Mouse (Mus musculus) hindbrain, postnatal 0 days (tissue): ENCODE measurements around the gene Stxbp2. TPM values are rescaled to one million over a fixed set of nuclear protein-coding genes. Genes with fewer than 3 reads are reported as not detected.
A peak's percentile ranks its signal among the peaks of the same experiment; 100 is the strongest.

Experiments
- ATAC-seq: fragments of 200-750 bp; cut with Nextera tagmentation; 2 replicates; pipeline ENCODE4 v1.8.0; 2017; ENCODE audit warnings: mild to moderate bottlenecking, moderate TSS enrichment, moderate library complexity
- DNase-seq: peaks from one replicate; pipeline ENCODE4 v3.0.0-alpha.2; 2015; ENCODE audit warnings: low spot score
- H3K27ac ChIP-seq: fragments of 300-500 bp; sonication (generic); 2 replicates; pipeline ENCODE4 v1.5.1; 2014; ENCODE audit warnings: mild to moderate bottlenecking
- H3K27me3 ChIP-seq: fragments of 300-500 bp; sonication (generic); 2 replicates; pipeline ENCODE4 v1.6.1; 2014; ENCODE audit warnings: low read length, mixed read lengths; ENCODE audit not compliant: insufficient read depth
- H3K36me3 ChIP-seq: fragments of 300-500 bp; sonication (generic); 2 replicates; pipeline ENCODE4 v1.6.1; 2014; ENCODE audit warnings: low read length, mixed read lengths; ENCODE audit not compliant: insufficient read depth
- H3K4me1 ChIP-seq: fragments of 300-500 bp; sonication (generic); 2 replicates; pipeline ENCODE4 v1.6.1; 2014; ENCODE audit warnings: antibody characterized with exemption, low read length, mixed read lengths; ENCODE audit not compliant: insufficient read depth
- H3K4me2 ChIP-seq: fragments of 300-500 bp; sonication (generic); 2 replicates; pipeline ENCODE4 v1.6.1; 2014; ENCODE audit warnings: low read depth, mild to moderate bottlenecking, low read length, moderate library complexity, mixed read lengths
- H3K4me3 ChIP-seq: fragments of 300-500 bp; sonication (generic); 2 replicates; pipeline ENCODE4 v1.5.1; 2014; ENCODE audit warnings: low read length
- H3K9ac ChIP-seq: fragments of 300-500 bp; sonication (generic); replicated peaks from 2 replicates; pipeline ENCODE4 v1.6.1; 2014; ENCODE audit warnings: mild to moderate bottlenecking, low read length, moderate library complexity, mixed read lengths
- H3K9me3 ChIP-seq: fragments of 300-500 bp; sonication (generic); 2 replicates; pipeline ENCODE4 v1.6.1; 2016; ENCODE audit warnings: low read length, mixed read lengths
- CTCF ChIP-seq: IDR thresholded peaks from 2 replicates; pipeline ENCODE4 v1.5.1; 2016; ENCODE audit warnings: antibody characterized with exemption, control low read depth, low read depth
- WGBS: fragments of 180-500 bp; shearing (Covaris S2); extraction: QIAGEN DNeasy Blood & Tissue Kit; methylation state at CpG from one replicate; pipeline ENCODE4 v1.1.7; 2014; 5-methylcytosine and 5-hydroxymethylcytosine counted together
- polyA plus RNA-seq: library from polyadenylated mRNA; unstranded; fragments of >200 nt; fragmentation: Nextera tagmentation; extraction: Ambion mirVana; gene quantifications from 2 replicates; pipeline ENCODE4 v1.2.1, GENCODE M21; 2015
- total RNA-seq: library from RNA; depleted of rRNA; stranded (reverse); fragments of >200 nt; gene quantifications from 2 replicates; pipeline ENCODE4 v1.2.3, GENCODE M21; 2014

The Stxbp2 gene
- total and polyA plus RNA-seq, 2 experiments from 2014 or later, result 23.9 to 32.7 TPM

GRCm38 (mm10) chr8:3665507-3665906, 34.8 kb downstream of the Stxbp2 start, which contains the start of gene Mcemp1:
Gene Mcemp1 (plus strand): TSS chr8:3665754.
- no peak for TF ChIP-seq CTCF
- H3K4me3 ChIP-seq, result no peak within 1 kb of the TSS
- no peak within 1 kb of the TSS for H3K27ac ChIP-seq
- no peaks in the 10 kb centered on the region for H3K4me1 ChIP-seq
- no peak within 1 kb of the TSS for H3K4me2 ChIP-seq
- DNase-seq (no peak), ATAC-seq (no peak)
- H3K36me3 ChIP-seq, result no peaks in the 10 kb centered on the region
- 73% methylated on average over 6 of the region's 6 CpGs for WGBS
- no peaks in the 10 kb centered on the region for H3K27me3 ChIP-seq
- no peak within 1 kb of the TSS for H3K9ac ChIP-seq
- no peaks in the 10 kb centered on the region for H3K9me3 ChIP-seq

DNA sequence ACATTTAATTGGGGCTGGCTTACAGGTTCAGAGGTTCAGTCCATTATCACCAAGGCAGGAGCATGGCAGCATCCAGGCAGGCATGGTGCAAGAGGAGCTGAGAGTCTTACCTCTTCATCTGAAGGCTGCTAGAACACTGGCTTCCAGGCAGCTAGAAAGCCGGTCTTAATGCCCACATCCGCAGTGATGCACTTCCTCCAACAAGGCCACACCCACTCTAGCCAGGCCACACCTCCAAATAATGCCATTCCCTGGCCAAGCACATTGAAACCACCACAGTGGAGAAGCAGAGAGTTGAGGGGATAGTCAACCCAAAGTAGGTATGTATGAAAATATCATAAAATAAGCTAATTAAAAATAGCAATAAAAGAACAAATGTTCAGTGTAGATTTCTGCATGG, 39.6 kb downstream of the Stxbp2 start:
- TF ChIP-seq CTCF, result no peak
- ATAC-seq, result no peak
- Histone ChIP-seq H3K4me1 (peaks cover 5% of the 10 kb centered on the region), H3K4me3 (no peak overlapping the region), H3K27me3 (no peaks in the 10 kb centered on the region), H3K4me2 (no peak overlapping the region), H3K27ac (no peak overlapping the region), H3K9me3 (no peaks in the 10 kb centered on the region), H3K36me3 (no peaks in the 10 kb centered on the region), H3K9ac (no peak overlapping the region)
- 93% methylated on average over 2 of the region's 2 CpGs for WGBS
- DNase-seq, result no peak

GRCm38 (mm10) chr8:3671980-3672491, 41.3 kb downstream of the Stxbp2 start, which contains the start of gene Fcor:
Gene Fcor (minus strand): TSS chr8:3672362.
- WGBS, result under 1% methylated on average over 23 of the region's 23 CpGs
- Histone ChIP-seq H3K36me3 (no peaks in the 10 kb centered on the region), H3K27me3 (no peaks in the 10 kb centered on the region), H3K4me3 (peak within 1 kb of the TSS; percentile 44), H3K4me1 (peaks cover 5% of the 10 kb centered on the region), H3K27ac (peak within 1 kb of the TSS; percentile 82), H3K9me3 (no peaks in the 10 kb centered on the region), H3K9ac (peak within 1 kb of the TSS; percentile 61), H3K4me2 (peak within 1 kb of the TSS; percentile 71)
- ATAC-seq (peak; percentile 87), DNase-seq (peak; percentile 90)
- TF ChIP-seq CTCF, result peak; percentile 95

GRCm38 (mm10) chr8:3674671-3675070, 43.9 kb downstream of the Stxbp2 start:
- ATAC-seq (no peak), DNase-seq (no peak)
- Histone ChIP-seq H3K27me3 (no peaks in the 10 kb centered on the region), H3K27ac (no peak overlapping the region), H3K4me1 (peaks cover 15% of the 10 kb centered on the region), H3K4me2 (no peak overlapping the region), H3K9me3 (no peaks in the 10 kb centered on the region), H3K4me3 (no peak overlapping the region), H3K9ac (no peak overlapping the region), H3K36me3 (peaks cover 7% of the 10 kb centered on the region; the same call in 1 of the 2 replicates)
- 62% methylated on average over 3 of the region's 3 CpGs for WGBS
- no peak for TF ChIP-seq CTCF

- peak; percentile 91 for TF ChIP-seq CTCF
- H3K27ac ChIP-seq, result peak within 1 kb of the TSS; percentile 91
- H3K4me3 ChIP-seq, result peak within 1 kb of the TSS; percentile 96
- H3K27me3 ChIP-seq, result no peaks in the 10 kb centered on the region
- peaks cover 15% of the 10 kb centered on the region for H3K4me1 ChIP-seq
- DNase-seq (peak; percentile 96), ATAC-seq (peak; percentile 88)
- WGBS, result 1% methylated on average over 61 of the region's 61 CpGs
- H3K4me2 ChIP-seq, result peak within 1 kb of the TSS; percentile 85
- H3K9me3 ChIP-seq, result no peaks in the 10 kb centered on the region
- peak within 1 kb of the TSS; percentile 91 for H3K9ac ChIP-seq
- peaks cover 13% of the 10 kb centered on the region; the same call in 1 of the 2 replicates for H3K36me3 ChIP-seq
These were observed 45.6 kb downstream of the Stxbp2 start, which contains the start of gene Trappc5 for GRCm38 (mm10) chr8:3676131-3676992. Gene Trappc5 (plus strand): TSS chr8:3676299.

- Histone ChIP-seq H3K27ac (peak overlapping the region; percentile 91), H3K4me3 (peak overlapping the region; percentile 96), H3K9me3 (no peaks in the 10 kb centered on the region), H3K27me3 (no peaks in the 10 kb centered on the region), H3K36me3 (peaks cover 13% of the 10 kb centered on the region; the same call in 1 of the 2 replicates), H3K9ac (peak overlapping the region; percentile 91), H3K4me1 (peaks cover 15% of the 10 kb centered on the region), H3K4me2 (peak overlapping the region; percentile 85)
- ATAC-seq (no peak), DNase-seq (peak; percentile 5)
- WGBS, result 3% methylated on average over 15 of the region's 15 CpGs
- no peak for TF ChIP-seq CTCF
These were observed 46.3 kb downstream of the Stxbp2 start for GRCm38 (mm10) chr8:3676993-3677579.
